Mouse (Mus musculus): ENCODE measurements at regions not wholly inside any gene's neighbourhood (a gene's known extent, or its start where the extent isn't known, plus 50 kb on each side); places are given as distances from the start of the nearest gene placed in this dataset.

GRCm38 (mm10) chr12:106399085-106399484 is 389.1 kb downstream of the Vrk1 start:
- no peak for DNase-seq (ENCODE audit: low spot score)

GRCm38 (mm10) chr12:106411075-106411474 is 401.0 kb downstream of the Vrk1 start:
- no peak for DNase-seq (ENCODE audit: low spot score)

- no peak for DNase-seq (ENCODE audit: low spot score)
These were observed 416.6 kb downstream of the Vrk1 start for GRCm38 (mm10) chr12:106426631-106427030.

GRCm38 (mm10) chr12:106429991-106430390 is 420.0 kb downstream of the Vrk1 start:
- no peak for DNase-seq (ENCODE audit: low spot score)

- no peak for DNase-seq (ENCODE audit: low spot score)
These were observed 435.1 kb downstream of the Vrk1 start for GRCm38 (mm10) chr12:106445151-106445550.

- no peak for DNase-seq (ENCODE audit: low spot score)
These were observed 435.9 kb downstream of the Vrk1 start for GRCm38 (mm10) chr12:106445976-106446375.

- DNase-seq (ENCODE audit: low spot score), result peak; percentile 51
These were observed 437.0 kb downstream of the Vrk1 start for GRCm38 (mm10) chr12:106446876-106447532.

GRCm38 (mm10) chr12:106448551-106448950 is 438.5 kb downstream of the Vrk1 start:
- no peak for DNase-seq (ENCODE audit: low spot score)

- DNase-seq (ENCODE audit: low spot score), result no peak
These were observed 443.5 kb downstream of the Vrk1 start for GRCm38 (mm10) chr12:106453491-106453890.

- DNase-seq (ENCODE audit: low spot score), result no peak
These were observed 448.2 kb downstream of the Vrk1 start for GRCm38 (mm10) chr12:106458215-106458614.

- no peak for DNase-seq (ENCODE audit: low spot score)
These were observed 450.6 kb downstream of the Vrk1 start for GRCm38 (mm10) chr12:106460650-106461049.

- no peak for DNase-seq (ENCODE audit: low spot score)
These were observed 452.3 kb downstream of the Vrk1 start for GRCm38 (mm10) chr12:106462281-106462680.

- no peak for DNase-seq (ENCODE audit: low spot score)
These were observed 454.7 kb downstream of the Vrk1 start for GRCm38 (mm10) chr12:106464701-106465100.

GRCm38 (mm10) chr12:106468173-106468860 is 458.3 kb downstream of the Vrk1 start:
- no peak for DNase-seq (ENCODE audit: low spot score)

GRCm38 (mm10) chr12:106474501-106475165 is 464.6 kb downstream of the Vrk1 start:
- peak; percentile 49 for DNase-seq (ENCODE audit: low spot score)

- DNase-seq (ENCODE audit: low spot score), result no peak
These were observed 465.5 kb downstream of the Vrk1 start for GRCm38 (mm10) chr12:106475486-106476050.

GRCm38 (mm10) chr12:106477040-106477665 is 467.1 kb downstream of the Vrk1 start:
- no peak for DNase-seq (ENCODE audit: low spot score)

- no peak for DNase-seq (ENCODE audit: low spot score)
These were observed 467.7 kb downstream of the Vrk1 start for GRCm38 (mm10) chr12:106477731-106478130.

- DNase-seq (ENCODE audit: low spot score), result peak; percentile 55
These were observed 468.4 kb downstream of the Vrk1 start for GRCm38 (mm10) chr12:106478381-106478781.

- DNase-seq (ENCODE audit: low spot score), result peak; percentile 69
These were observed 469.2 kb downstream of the Vrk1 start for GRCm38 (mm10) chr12:106479067-106479877.

GRCm38 (mm10) chr12:106479878-106480194 is 469.8 kb downstream of the Vrk1 start:
- no peak for DNase-seq (ENCODE audit: low spot score)

Data from retina, embryonic 14.5 days (tissue).